Mouse (Mus musculus): ENCODE data around the gene Gm11437. TPM values are rescaled to one million over a fixed set of nuclear protein-coding genes. Genes with fewer than 3 reads are reported as not detected.

Gene Gm11437
- polyA plus RNA-seq, 1 experiment from 2014 or later = not detected

DNA sequence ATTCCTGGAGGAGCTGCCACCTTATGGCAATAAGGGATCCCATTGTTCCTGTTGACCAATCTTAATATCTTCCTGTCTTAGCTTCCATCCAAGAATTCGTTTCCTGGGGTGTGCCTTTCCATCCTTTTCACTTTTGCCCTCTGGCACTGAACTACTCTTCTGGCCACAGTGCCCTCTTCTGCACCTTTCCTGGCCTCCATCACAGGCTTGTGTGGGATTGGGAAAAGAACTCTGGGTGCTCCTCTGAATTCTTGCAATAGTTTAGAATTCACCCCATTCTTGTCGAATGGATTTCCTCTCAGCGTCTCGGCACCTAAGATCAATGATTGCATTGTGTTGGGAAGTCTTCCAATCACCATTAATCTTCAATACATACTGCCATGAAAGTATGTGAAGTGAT, 11.3 kb upstream of the Gm11437 start:
- Histone ChIP-seq H3K27me3 (no peaks in the 10 kb centered on the region), H3K36me3 (no peaks in the 10 kb centered on the region), H3K9me3 (no peaks in the 10 kb centered on the region), H3K9ac (replicated peaks) (no peak overlapping the region), H3K4me3 (peak overlapping the region; percentile 94; the same call in 1 of the 2 replicates), H3K4me1 (peaks cover 17% of the 10 kb centered on the region), H3K27ac (replicated peaks) (no peak overlapping the region), H3K4me2 (replicated peaks) (peak overlapping the region; percentile 79)
- ATAC-seq (replicated peaks) = no peak
- WGBS = 46% methylated on average over 4 of the region's 4 CpGs

DNA sequence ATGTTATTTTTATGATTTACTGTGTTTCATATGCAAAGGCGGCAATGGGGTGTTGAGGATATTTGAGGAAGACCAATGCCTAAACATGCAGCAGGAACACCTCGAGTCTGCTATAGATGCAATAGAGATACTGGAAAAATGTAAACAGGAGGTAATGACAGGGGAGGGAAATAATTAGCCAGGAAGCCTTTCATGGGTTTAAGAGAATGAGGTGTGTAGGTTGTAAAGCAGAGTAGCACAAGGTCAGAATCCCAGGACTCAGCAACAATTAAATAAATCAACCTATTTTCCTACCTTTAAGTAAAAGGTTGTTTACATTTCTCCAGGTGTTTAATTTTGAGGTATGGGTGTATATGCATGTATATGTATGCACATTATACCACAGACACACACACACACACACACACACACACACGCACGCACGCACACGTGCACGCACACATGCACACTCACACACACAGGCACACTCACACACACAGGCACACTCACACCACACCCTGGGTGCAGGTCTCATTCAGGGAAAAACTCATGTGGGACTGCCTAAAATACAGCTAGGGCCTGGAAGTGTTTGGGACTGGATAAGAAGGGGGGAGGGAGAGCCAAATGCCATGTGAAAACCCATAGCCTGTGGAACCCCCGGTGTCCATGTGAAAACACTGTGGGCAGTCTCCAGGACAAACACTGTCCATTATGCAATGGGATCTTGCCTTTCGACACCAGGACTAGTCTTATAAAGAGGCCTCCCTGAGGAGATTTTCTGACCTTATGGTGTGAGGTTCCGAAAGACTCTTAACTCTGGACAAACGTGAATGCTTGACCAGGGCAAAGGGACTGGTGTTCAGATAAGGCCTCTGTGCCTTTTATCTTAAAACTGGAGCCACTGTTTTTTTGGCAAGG, 5.5 kb upstream of the Gm11437 start:
- Histone ChIP-seq H3K27me3 (no peaks in the 10 kb centered on the region), H3K36me3 (no peaks in the 10 kb centered on the region), H3K9ac (replicated peaks) (no peak overlapping the region), H3K9me3 (no peaks in the 10 kb centered on the region), H3K4me1 (no peaks in the 10 kb centered on the region), H3K4me3 (no peak overlapping the region), H3K4me2 (replicated peaks) (no peak overlapping the region), H3K27ac (replicated peaks) (no peak overlapping the region)
- 62% methylated on average over 11 of the region's 11 CpGs for WGBS
- ATAC-seq (replicated peaks) = no peak

DNA sequence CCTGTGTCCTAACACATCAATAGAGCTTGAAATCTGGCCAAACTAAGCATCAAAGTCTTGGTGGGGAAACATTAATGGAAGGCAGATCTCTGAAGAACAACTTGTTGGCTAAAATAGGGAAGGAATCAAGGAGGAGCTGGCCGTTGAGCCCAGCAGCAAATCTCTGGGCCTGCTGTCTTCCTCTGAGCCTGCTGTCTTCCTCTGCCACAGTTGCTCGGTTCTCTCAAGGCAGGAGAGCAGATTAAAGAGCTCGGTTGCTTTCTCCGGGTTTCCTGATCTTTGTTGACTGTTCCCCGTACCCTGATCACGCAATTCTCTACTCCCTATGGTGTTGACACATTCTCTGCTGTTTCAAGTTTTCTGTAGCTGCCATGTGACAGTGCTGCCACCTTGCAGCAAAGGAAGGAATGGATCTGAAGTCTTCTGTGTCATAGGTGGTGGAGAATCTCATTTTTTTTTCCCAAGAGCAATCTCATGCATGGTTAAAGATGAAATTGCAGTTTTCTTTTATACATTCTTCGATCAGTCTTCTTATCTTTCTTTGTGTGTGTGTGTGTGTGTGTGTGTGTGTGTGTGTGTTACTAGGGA, 1.5 kb upstream of the Gm11437 start:
- ATAC-seq (replicated peaks) = no peak
- H3K9ac ChIP-seq (replicated peaks) = no peak overlapping the region
- no peaks in the 10 kb centered on the region for H3K27me3 ChIP-seq
- no peak overlapping the region for H3K4me3 ChIP-seq
- H3K4me2 ChIP-seq (replicated peaks) = no peak overlapping the region
- no peaks in the 10 kb centered on the region for H3K9me3 ChIP-seq
- no peak overlapping the region for H3K27ac ChIP-seq (replicated peaks)
- H3K36me3 ChIP-seq = no peaks in the 10 kb centered on the region
- 24% methylated on average over 7 of the region's 7 CpGs for WGBS
- no peaks in the 10 kb centered on the region for H3K4me1 ChIP-seq

DNA sequence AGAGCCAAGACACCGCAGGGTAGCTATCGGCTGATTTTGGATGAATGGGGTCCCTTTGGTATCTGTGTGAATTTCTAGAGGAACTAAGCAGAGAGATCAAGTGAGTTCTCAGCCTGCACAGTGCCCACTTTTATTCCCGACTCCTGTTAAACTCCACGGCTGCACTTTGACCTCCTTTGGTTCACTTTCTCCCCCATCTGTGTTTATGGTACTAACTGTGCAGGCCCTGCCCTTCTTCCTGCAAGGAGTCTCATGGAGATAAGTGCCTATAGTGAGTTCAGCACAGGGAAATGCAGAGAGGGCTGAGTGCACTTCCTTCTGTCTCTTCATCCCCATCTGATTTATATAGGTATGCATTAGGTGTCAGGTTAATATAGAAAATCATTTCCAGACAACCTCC, 2.7 kb downstream of the Gm11437 start:
- H3K9me3 ChIP-seq = no peaks in the 10 kb centered on the region
- no peaks in the 10 kb centered on the region for H3K36me3 ChIP-seq
- H3K27me3 ChIP-seq = no peaks in the 10 kb centered on the region
- H3K4me2 ChIP-seq (replicated peaks) = no peak overlapping the region
- H3K27ac ChIP-seq (replicated peaks) = no peak overlapping the region
- H3K4me3 ChIP-seq = no peak overlapping the region
- ATAC-seq (replicated peaks) = no peak
- no peak overlapping the region for H3K9ac ChIP-seq (replicated peaks)
- WGBS = 75% methylated on average over 4 of the region's 4 CpGs
- no peaks in the 10 kb centered on the region for H3K4me1 ChIP-seq

DNA sequence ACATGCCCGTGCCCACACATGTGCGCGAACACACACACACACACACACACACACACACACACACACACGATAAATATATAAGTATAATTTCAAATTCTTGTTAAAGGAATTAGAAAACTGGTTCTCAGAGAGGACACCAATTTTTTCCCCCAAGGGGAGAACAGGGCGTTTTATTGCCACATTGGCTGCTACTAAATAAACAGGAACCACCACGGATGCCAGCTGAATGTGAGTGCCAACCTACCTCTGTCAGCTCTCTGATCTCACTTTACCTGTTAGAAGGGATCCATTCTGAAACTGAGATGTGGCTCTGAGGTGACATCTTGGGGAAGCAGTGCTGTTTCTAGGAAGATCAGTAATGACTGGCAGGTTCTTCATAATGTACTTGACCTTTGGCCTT, 3.2 kb downstream of the Gm11437 start:
- Histone ChIP-seq H3K9me3 (no peaks in the 10 kb centered on the region), H3K27ac (replicated peaks) (no peak overlapping the region), H3K4me2 (replicated peaks) (no peak overlapping the region), H3K4me3 (no peak overlapping the region), H3K36me3 (no peaks in the 10 kb centered on the region), H3K27me3 (no peaks in the 10 kb centered on the region), H3K4me1 (no peaks in the 10 kb centered on the region), H3K9ac (replicated peaks) (no peak overlapping the region)
- no peak for ATAC-seq (replicated peaks)
- WGBS = 93% methylated on average over 6 of the region's 6 CpGs

DNA sequence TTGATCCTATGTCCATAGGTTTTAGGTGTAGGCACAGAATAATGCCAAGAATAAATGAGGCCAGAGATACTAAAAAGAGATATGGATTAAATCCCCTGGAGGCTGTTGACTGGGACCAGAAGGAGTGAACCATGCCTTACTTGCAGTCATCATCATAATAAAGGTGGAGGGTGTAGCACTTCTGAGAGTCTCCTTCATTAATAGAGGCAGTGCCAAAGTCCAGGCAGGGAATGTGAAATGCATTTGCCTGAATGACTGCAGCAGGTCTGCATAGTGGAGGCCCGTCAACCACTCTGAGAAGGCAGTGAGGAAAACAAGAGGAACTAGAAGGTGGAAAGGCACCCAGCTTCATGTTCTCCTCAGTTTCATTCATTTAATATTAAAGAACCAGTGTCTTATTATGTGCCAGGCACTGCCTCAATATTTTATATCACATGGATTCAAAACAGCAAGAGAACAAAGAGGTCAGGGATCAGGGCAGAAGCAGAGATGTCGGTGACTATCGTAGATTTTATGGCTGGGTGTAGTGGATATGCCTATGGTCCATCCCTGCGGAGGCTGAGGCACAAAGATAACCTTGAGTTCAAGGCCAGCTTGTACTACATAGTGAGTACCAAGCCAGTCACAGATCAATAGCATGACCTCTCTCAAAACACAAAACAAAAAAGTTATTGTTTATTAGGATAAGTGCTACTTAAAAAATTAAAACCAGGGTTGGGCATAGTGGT, 10.6 kb downstream of the Gm11437 start:
- Histone ChIP-seq H3K36me3 (no peaks in the 10 kb centered on the region), H3K4me1 (no peaks in the 10 kb centered on the region), H3K27me3 (no peaks in the 10 kb centered on the region), H3K9ac (replicated peaks) (no peak overlapping the region), H3K4me3 (no peak overlapping the region), H3K4me2 (replicated peaks) (no peak overlapping the region), H3K27ac (replicated peaks) (no peak overlapping the region), H3K9me3 (no peaks in the 10 kb centered on the region)
- ATAC-seq (replicated peaks) = no peak
- WGBS = 97% methylated on average over 4 of the region's 4 CpGs

DNA sequence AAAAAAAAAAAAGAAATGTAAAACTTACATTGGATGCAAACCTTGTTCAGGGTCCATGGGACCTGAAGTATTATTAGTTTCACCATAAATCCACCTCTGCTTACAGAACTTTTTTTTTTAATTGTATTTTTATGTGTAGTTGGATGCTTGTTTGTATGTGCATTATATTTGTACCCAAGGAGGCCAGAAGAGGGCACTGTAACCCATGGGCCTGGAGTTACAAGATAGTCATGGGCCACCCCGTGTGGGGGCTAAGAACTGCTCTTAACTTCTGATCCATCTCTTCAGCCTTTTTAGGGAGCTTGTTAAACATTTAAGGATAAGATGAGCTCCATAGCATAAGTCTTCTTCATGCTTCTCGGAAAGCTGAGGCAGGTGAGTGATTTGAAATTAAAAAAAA, 16.4 kb downstream of the Gm11437 start:
- Histone ChIP-seq H3K36me3 (no peaks in the 10 kb centered on the region), H3K27me3 (no peaks in the 10 kb centered on the region), H3K4me3 (no peak overlapping the region), H3K9ac (replicated peaks) (no peak overlapping the region), H3K9me3 (no peaks in the 10 kb centered on the region), H3K27ac (replicated peaks) (no peak overlapping the region), H3K4me1 (no peaks in the 10 kb centered on the region), H3K4me2 (replicated peaks) (no peak overlapping the region)
- WGBS = 61% methylated on average over 2 of the region's 2 CpGs
- ATAC-seq (replicated peaks) = no peak

DNA sequence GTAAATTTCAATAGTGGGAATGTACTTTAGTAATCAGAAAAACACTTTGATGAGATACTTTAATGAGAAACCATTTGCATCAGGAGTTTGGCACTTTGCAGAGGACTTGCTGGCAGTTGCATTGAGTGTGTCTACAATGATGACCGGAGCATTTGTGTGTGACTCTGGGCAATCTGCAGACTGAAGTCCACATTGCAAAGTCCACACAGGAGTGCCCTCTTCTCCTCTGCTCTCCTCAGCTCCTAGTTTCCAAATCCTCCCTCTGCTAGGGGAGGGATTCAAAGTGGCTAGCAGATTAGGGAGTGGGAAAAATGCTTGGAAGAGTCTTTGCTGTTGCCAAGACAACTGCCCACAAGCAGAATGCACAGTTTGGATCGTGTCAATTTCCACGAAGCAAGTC, 21.2 kb downstream of the Gm11437 start:
- Histone ChIP-seq H3K27me3 (no peaks in the 10 kb centered on the region), H3K27ac (replicated peaks) (no peak overlapping the region), H3K36me3 (no peaks in the 10 kb centered on the region), H3K4me2 (replicated peaks) (no peak overlapping the region), H3K9ac (replicated peaks) (no peak overlapping the region), H3K9me3 (no peaks in the 10 kb centered on the region), H3K4me3 (no peak overlapping the region), H3K4me1 (no peaks in the 10 kb centered on the region)
- 36% methylated on average over 3 of the region's 3 CpGs for whole genome bisulfite sequencing
- no peak for ATAC-seq (replicated peaks)

DNA sequence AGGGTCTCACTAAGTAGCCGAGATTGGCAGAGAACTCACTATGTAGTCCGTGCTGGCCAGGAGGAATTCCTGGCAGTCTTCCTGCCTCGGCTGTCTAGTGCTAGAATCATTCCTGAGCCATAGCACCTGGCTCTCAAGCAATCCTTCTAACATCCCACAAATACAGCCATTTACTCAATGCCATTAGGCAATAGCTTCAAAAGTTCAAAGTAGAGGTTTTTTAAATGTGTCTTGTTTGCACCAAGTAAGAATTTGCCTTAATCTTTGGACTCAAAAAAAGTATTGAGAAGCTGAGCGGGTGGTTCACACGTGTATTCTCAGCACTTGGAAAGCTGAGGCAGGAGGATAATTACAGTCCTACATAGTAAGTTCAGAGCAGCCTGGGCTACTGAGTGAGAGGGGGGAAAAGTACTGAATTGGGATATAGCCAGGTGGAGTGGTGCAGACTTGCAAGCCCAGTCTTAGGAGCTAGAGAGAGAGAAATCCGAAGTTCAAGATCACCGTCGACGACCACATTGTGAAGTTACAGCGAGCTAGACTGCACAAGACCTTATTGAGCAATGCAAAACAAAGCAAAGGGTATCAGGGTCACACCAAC, 22.0 kb downstream of the Gm11437 start:
- WGBS = 58% methylated on average over 10 of the region's 10 CpGs
- no peak overlapping the region for H3K4me3 ChIP-seq
- H3K36me3 ChIP-seq = no peaks in the 10 kb centered on the region
- H3K27me3 ChIP-seq = no peaks in the 10 kb centered on the region
- H3K27ac ChIP-seq (replicated peaks) = no peak overlapping the region
- H3K9ac ChIP-seq (replicated peaks) = no peak overlapping the region
- no peak overlapping the region for H3K4me2 ChIP-seq (replicated peaks)
- H3K9me3 ChIP-seq = no peaks in the 10 kb centered on the region
- H3K4me1 ChIP-seq = no peaks in the 10 kb centered on the region
- ATAC-seq (replicated peaks) = no peak

DNA sequence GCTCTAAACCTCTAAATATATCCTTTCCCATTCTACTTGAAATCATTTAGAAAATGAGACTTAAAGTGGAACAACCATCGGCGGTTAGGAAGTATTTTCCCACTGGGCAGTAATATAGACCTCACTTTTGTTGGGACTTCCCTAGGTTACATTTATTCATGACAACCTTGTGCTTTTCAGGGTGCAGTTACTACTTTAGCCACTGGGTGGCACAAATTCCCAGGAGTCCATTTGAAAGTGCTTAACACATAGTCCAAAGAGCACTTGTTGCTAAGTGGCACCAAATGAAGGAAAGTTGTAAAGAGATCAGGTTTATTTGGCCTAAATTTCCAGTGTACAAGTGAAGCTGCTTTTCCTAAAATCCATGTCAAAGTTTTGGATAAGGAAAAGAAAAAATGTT, 25.5 kb downstream of the Gm11437 start:
- ATAC-seq (replicated peaks) = no peak
- no peaks in the 10 kb centered on the region for H3K4me1 ChIP-seq
- H3K27me3 ChIP-seq = no peaks in the 10 kb centered on the region

DNA sequence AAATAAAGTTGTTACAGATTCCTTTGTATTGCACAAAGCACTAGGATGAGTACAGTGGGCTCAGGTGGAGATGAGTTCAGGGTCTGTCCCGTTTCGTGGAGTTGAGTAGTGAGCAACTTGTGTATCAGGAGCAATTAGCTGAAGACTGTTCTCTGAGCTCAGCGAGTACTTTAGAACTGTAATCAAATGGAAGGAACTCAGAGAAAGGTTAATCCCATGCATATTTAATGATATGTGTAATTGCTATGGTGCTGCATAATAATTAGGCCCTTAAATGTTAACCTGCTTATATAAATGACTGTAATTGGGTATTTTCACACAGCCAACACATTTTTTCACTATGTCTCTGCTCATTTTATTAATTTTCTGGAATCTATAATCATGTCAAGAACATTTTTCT, 30.8 kb downstream of the Gm11437 start:
- H3K9me3 ChIP-seq = no peaks in the 10 kb centered on the region
- 22% methylated on average over 3 of the region's 3 CpGs for WGBS
- no peak overlapping the region for H3K4me3 ChIP-seq
- H3K9ac ChIP-seq (replicated peaks) = no peak overlapping the region
- 0 out of 2 replicates have a peak, but pooled peaks cover 11% of the 10 kb centered on the region for H3K4me1 ChIP-seq
- 0 out of 2 replicates have a peak, but pooled peaks cover 2% of the 10 kb centered on the region for H3K36me3 ChIP-seq
- no peak for ATAC-seq (replicated peaks)
- no peak overlapping the region for H3K27ac ChIP-seq (replicated peaks)
- no peaks in the 10 kb centered on the region for H3K27me3 ChIP-seq
- H3K4me2 ChIP-seq (replicated peaks) = no peak overlapping the region

More for the DNA sequence above, 25.5 kb downstream of the Gm11437 start:
- H3K27ac ChIP-seq (replicated peaks) = no peak overlapping the region
- no peak overlapping the region for H3K4me2 ChIP-seq (replicated peaks)
- no peak overlapping the region for H3K4me3 ChIP-seq
- H3K36me3 ChIP-seq = no peaks in the 10 kb centered on the region
- H3K9me3 ChIP-seq = no peaks in the 10 kb centered on the region
- 66% methylated on average over 2 of the region's 2 CpGs for WGBS
- H3K9ac ChIP-seq (replicated peaks) = no peak overlapping the region

DNA sequence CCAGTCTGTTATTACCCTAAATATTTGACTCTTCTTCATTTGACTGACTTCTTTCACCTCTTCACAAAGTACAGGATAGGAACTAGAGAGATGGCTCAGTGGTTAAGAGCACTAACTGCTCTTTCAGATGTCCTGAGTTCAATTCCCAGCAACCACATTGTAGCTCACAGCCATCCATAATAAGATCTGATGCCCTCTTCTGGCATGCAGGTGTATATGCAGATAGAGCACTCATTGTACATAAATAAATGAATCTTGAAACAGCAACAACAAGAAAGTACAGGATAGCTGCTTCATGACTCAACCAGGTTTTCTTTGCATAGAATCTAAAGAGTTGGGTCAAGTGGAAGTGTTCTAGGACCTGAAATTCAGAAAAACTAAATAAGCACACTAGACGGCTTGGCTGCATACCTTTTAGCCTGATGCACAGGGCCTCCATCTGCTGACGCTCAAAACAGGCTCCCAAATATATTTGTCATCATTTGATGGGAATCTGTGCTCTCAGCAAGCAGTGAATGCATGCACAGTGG, 32.9 kb downstream of the Gm11437 start:
- Histone ChIP-seq H3K4me2 (replicated peaks) (no peak overlapping the region), H3K36me3 (0 out of 2 replicates have a peak, but pooled peaks cover 2% of the 10 kb centered on the region), H3K27ac (replicated peaks) (no peak overlapping the region), H3K27me3 (no peaks in the 10 kb centered on the region), H3K4me3 (no peak overlapping the region), H3K4me1 (peaks cover 23% of the 10 kb centered on the region; the same call in 1 of the 2 replicates), H3K9me3 (no peaks in the 10 kb centered on the region), H3K9ac (replicated peaks) (no peak overlapping the region)
- 92% methylated on average over 2 of the region's 2 CpGs for WGBS
- no peak for ATAC-seq (replicated peaks)

Measured in forebrain, embryonic 15.5 days (tissue).